Mouse (Mus musculus) testis, adult 2 months (tissue): Measurements from ENCODE around the gene Ubtd1. TPM values are rescaled to one million over a fixed set of nuclear protein-coding genes. Genes with fewer than 3 reads are reported as not detected.

Experiments used
- H3K27ac ChIP-seq: fragments of 200-500 bp; 2 replicates; pipeline ENCODE4 v1.5.1; 2012; ENCODE audit warnings: low read depth, low read length; ENCODE audit not compliant: control insufficient read depth, insufficient read depth
- H3K27me3 ChIP-seq: fragments of 200-500 bp; 2 replicates; pipeline ENCODE4 v1.6.1; 2012; ENCODE audit warnings: mild to moderate bottlenecking, low read length, moderate library complexity; ENCODE audit not compliant: control insufficient read depth, insufficient read depth
- H3K36me3 ChIP-seq: fragments of 200-500 bp; 2 replicates; pipeline ENCODE4 v1.6.1; 2012; ENCODE audit warnings: mild to moderate bottlenecking, low read length; ENCODE audit not compliant: control insufficient read depth, insufficient read depth
- H3K4me1 ChIP-seq: fragments of 200-500 bp; 2 replicates; pipeline ENCODE4 v1.6.1; 2012; ENCODE audit warnings: low read length; ENCODE audit not compliant: control insufficient read depth, insufficient read depth
- H3K4me3 ChIP-seq: fragments of 200-500 bp; 2 replicates; pipeline ENCODE4 v1.5.1; 2012; ENCODE audit warnings: low read depth, mild to moderate bottlenecking, low read length, moderate library complexity, mixed read lengths; ENCODE audit not compliant: control insufficient read depth
- CTCF ChIP-seq: fragments of 200-500 bp; IDR thresholded peaks from 2 replicates; pipeline ENCODE4 v1.5.1; 2012; ENCODE audit warnings: low read depth, mild to moderate bottlenecking, inconsistent platforms, low read length, moderate library complexity; ENCODE audit not compliant: control insufficient read depth, insufficient read depth, insufficient replicate concordance
- POLR2A ChIP-seq: fragments of 200-500 bp; IDR thresholded peaks from 2 replicates; pipeline ENCODE4 v1.6.1; 2012; ENCODE audit warnings: low read depth, mild to moderate bottlenecking, inconsistent platforms, low read length, moderate library complexity; ENCODE audit not compliant: control insufficient read depth
- polyA plus RNA-seq: library from polyadenylated mRNA; depleted of rRNA; stranded (reverse); fragments of >200 nt; gene quantifications from 2 replicates; pipeline ENCODE4 v1.2.3, GENCODE M21; 2012

The Ubtd1 gene
- polyA plus RNA-seq, 1 experiment, result 282 TPM

DNA sequence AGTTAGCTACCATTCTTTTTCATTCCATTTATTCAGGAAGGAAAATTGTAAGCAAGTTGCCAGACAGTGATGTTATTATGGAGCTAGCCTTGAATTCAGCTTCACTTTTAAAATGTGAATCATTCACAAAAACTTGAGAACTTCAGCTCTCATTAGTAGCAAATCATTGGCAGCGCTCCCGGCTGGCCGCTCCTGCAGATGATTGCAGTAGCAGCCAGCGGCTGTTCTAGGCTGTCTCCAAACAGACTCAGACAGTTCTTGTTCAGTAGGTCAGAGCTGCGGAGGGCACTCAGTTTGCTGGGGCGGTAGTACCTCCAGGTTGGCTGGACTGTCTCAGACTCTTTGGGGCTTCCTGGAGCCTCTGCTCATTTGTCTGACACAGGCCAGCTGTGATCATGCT lies 11.9 kb downstream of the Ubtd1 start:
- H3K4me1 ChIP-seq, result no peaks in the 10 kb centered on the region
- H3K27ac ChIP-seq, result no peak overlapping the region
- H3K27me3 ChIP-seq, result no peaks in the 10 kb centered on the region
- no peak overlapping the region for H3K4me3 ChIP-seq
- H3K36me3 ChIP-seq, result no peaks in the 10 kb centered on the region
- TF ChIP-seq CTCF (no peak), POLR2A (no peak)

DNA sequence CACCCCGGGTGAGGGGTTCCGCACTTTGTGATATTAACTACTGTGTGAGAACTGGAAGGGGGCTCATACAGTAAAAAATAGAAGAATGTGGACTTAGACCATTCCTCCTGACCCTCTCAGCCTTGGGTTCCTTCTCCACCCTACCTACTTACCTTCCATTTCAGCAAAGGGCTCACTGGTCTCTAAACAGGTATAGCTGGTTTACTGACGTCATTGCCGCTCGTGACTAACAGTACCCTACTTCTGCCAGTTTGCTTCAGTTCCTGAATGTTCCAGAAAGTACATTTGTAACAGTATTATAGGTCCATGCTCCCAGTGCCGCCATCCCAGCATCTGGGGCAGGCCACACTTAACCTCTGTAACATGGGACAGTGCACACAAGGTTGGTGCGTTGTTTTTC lies 12.5 kb downstream of the Ubtd1 start:
- H3K27me3 ChIP-seq, result no peaks in the 10 kb centered on the region
- TF ChIP-seq CTCF (no peak), POLR2A (no peak)
- no peaks in the 10 kb centered on the region for H3K36me3 ChIP-seq
- H3K4me1 ChIP-seq, result no peaks in the 10 kb centered on the region
- H3K4me3 ChIP-seq, result no peak overlapping the region
- no peak overlapping the region for H3K27ac ChIP-seq

DNA sequence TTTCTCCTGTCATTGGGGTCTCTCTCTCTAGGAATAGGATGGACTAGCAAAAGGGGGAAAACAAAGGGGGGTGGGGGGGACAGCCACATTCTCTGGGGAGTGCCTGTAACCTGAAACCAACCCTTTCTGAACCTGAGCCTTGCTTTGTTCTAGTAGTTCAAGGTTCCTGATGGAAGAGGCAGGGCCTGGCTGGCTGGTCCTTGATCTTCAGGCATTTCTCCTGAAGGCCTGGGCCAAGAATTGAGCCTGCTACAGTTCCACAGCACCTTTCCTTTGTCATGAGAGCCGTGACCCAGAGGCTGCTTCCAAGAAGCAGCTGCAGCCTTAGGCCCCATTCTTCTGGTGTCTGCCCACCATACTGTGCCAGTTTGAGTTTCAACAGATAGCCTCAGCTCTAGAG lies 13.9 kb downstream of the Ubtd1 start:
- Histone ChIP-seq H3K4me1 (no peaks in the 10 kb centered on the region), H3K36me3 (no peaks in the 10 kb centered on the region), H3K27me3 (no peaks in the 10 kb centered on the region), H3K4me3 (no peak overlapping the region), H3K27ac (no peak overlapping the region)
- TF ChIP-seq POLR2A, result no peak
- no peak for TF ChIP-seq CTCF

DNA sequence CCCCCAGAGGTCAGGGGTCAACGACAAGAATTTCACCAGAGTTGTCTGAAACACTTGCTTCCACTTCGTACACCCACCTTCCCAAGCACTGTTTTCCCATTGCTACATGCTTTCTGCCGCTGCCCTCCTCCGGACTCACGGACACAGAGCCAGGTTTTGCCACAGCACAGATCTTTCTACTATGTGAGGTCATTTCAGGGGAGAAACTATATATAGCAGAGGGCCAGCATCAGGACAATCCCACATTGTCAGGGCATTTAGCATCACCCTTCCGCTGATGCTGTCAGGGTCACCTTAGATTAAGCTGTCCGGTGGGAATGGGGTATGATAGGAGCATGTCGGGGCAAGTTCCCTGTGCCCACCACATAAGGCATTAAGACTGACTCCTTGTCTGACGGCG lies 15.5 kb downstream of the Ubtd1 start:
- Histone ChIP-seq H3K4me3 (no peak overlapping the region), H3K27ac (no peak overlapping the region), H3K36me3 (no peaks in the 10 kb centered on the region), H3K4me1 (peaks cover 3% of the 10 kb centered on the region; the same call in 1 of the 2 replicates), H3K27me3 (no peaks in the 10 kb centered on the region)
- no peak for TF ChIP-seq CTCF
- no peak for TF ChIP-seq POLR2A

DNA sequence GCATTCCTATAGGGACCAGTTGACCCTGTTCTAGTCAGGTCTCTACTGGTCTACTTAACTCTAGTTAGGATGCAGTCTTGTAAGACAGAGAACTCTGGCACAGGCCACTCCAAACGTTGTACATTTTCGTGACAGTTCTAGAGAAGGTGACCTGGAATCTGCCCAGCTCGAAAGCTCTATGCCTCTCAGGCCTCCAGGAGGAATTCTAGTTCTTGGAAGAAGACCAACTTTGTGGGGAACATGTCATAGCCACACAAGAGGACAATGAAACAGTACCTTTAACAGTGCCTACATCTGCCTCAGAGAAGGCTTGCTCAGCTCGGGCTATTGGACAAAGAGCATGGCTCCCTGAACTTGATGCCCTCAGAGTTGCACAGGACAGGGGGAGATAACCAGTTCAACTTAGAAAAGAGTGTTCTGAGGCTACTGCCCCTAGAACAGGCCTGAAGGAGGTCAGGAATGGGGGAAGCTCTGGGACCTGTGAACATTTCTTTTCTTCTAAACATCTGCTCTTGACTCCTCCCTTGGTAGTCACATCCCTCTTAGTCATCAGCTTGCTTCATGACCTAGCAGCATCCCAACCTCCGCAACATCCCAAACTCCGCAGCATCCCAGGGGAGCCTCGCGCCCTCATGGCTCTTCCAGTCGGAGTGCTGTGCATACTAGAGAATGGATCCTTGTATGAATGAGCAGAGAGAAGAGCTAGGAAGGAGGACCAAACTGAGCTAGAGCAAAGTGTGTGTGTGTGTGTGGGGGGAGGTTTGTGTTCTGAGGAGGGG lies 17.4 kb downstream of the Ubtd1 start:
- TF ChIP-seq CTCF (no peak), POLR2A (no peak)
- no peak overlapping the region for H3K4me3 ChIP-seq
- no peaks in the 10 kb centered on the region for H3K27me3 ChIP-seq
- H3K36me3 ChIP-seq, result no peaks in the 10 kb centered on the region
- H3K4me1 ChIP-seq, result peaks cover 3% of the 10 kb centered on the region; the same call in 1 of the 2 replicates
- no peak overlapping the region for H3K27ac ChIP-seq

DNA sequence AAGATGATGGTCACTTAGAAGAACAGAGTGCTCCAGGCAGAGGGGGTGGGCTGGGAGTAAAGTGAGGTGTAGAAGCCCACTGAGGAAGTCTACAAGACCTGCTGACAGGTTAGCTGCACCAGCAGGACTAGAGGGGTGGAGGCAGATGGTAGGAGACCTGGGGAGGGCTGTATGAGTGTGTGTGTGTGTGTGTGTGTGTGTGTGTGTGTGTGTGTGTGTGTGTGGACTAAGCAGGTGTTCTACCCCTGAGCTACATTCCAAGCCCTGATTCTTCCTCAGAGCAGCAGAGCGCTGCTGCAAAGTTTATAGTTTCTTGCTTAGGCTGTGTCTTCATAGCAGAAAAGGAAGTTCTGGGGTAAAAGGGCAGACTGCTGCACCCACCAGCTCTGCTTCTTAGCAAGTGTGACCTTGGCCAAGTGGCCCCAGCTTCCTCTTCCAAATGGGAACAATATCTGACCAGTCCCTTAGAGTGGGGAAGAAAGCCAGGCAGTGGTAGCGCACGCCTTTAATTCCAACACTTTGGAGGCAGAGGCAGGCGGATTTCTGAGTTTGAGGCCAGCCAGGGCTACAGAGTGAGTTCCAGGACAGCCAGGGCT lies 18.2 kb downstream of the Ubtd1 start:
- Histone ChIP-seq H3K36me3 (no peaks in the 10 kb centered on the region), H3K4me3 (no peak overlapping the region), H3K4me1 (peaks cover 3% of the 10 kb centered on the region; the same call in 1 of the 2 replicates), H3K27ac (no peak overlapping the region), H3K27me3 (no peaks in the 10 kb centered on the region)
- TF ChIP-seq POLR2A (no peak), CTCF (no peak)

DNA sequence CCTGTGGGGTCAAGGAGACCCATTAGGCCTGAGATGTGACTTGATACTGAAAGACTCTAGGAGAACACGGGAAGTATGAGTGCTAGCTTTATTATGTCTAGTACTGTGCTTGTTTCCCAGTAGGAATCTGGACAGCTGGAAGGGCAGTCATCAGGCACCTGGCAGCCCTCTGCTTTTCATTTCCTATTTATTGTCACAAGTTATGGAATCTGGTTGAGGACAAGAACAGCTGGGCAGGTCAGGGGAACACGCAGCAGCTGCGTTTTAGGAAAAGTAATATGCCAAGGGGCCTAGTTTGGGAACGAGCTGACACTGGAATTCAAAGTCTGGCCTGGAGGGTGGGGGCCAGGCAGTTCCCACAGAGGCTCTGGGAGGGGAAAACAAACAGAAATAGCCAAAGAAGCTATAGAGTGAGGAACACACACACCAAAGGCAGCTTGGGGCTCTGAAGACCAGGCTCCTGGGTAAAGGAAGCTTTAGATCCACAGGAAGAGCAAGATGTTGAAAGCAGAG lies 18.9 kb downstream of the Ubtd1 start:
- Histone ChIP-seq H3K27ac (no peak overlapping the region), H3K4me1 (peaks cover 3% of the 10 kb centered on the region; the same call in 1 of the 2 replicates), H3K36me3 (no peaks in the 10 kb centered on the region), H3K4me3 (no peak overlapping the region), H3K27me3 (no peaks in the 10 kb centered on the region)
- TF ChIP-seq POLR2A (no peak), CTCF (no peak)
